Mouse (Mus musculus) MN1 (cell line): ENCODE measurements around the gene Wnk4.
A peak's percentile ranks its signal among the peaks of the same experiment; 100 is the strongest.

Experiments used
- DNase-seq: peaks from one replicate; pipeline ENCODE4 v3.0.0-alpha.2; 2016; ENCODE audit warnings: low spot score

The Wnk4 gene

DNA sequence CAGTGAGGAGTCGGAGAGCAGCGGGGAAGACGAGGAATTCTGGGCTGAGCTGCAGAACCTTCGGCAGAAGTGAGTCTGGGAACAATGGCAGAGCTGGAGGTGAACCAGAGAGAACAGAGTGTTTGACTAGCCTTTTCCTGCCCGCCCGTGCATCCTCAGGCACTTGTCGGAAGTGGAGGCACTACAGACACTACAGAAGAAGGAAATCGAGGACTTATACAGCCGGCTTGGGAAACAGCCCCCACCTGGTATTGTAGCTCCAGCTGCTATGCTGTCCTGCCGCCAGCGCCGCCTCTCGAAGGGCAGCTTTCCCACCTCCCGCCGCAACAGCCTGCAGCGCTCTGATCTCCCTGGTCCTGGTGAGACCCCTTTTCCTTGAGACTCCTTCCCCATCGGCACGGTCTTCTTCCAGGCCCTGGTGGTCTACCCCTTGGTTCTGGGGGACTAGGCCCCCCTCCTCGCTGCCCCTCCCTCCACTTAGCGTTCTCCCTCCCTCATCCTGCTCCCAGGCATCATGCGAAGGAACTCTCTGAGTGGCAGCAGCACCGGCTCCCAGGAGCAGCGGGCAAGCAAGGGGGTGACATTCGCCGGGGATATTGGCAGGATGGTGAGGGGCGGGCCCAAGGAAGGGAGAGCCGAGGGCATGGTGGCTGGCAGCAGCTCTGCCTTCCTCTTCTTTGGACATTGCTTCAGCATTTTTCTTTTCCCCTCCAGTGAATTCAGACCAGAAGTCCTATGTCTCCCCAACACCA is 16.1 kb downstream of the Wnk4 start:
- no peak for DNase-seq

DNA sequence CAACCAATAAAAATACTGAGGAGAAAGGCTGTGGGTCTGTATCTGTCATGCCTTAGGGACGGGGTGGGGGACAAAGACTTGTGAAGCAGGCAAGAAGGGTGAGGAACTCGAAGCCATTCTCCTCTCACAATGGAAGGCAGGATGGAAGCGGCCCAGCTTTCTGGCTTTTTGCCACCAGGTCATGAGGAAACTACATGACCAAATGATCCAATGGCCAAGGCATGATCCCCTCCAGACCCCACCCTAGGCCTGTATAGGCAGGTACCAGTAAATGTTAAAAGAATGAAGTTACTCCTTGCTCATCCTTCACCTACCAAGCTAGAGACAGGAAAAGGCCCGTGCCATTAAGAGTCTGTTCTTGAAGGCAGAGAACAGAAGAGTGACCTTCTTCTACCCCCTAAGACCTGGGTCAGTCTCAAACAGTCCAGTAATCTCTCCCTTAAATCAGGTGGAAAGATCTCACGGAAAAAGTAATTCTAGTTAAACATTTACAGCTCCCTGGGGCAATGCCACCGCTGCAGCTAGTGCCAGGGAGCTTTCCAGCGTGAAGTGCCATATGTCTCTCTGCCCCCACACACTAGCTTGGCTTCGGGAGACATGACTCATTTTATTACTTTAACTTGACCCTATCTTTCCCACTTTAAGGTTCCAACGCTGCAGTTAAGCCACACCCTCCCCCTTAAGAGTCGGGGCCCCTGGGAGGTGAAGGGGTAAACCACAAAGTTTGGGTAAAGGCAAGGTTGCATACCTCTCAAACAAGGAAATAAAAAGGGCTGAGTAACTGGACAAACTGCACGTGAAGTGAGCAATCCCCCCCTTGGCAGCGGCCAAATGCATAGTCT is 17.2 kb downstream of the Wnk4 start:
- DNase-seq, result peak; percentile 59

DNA sequence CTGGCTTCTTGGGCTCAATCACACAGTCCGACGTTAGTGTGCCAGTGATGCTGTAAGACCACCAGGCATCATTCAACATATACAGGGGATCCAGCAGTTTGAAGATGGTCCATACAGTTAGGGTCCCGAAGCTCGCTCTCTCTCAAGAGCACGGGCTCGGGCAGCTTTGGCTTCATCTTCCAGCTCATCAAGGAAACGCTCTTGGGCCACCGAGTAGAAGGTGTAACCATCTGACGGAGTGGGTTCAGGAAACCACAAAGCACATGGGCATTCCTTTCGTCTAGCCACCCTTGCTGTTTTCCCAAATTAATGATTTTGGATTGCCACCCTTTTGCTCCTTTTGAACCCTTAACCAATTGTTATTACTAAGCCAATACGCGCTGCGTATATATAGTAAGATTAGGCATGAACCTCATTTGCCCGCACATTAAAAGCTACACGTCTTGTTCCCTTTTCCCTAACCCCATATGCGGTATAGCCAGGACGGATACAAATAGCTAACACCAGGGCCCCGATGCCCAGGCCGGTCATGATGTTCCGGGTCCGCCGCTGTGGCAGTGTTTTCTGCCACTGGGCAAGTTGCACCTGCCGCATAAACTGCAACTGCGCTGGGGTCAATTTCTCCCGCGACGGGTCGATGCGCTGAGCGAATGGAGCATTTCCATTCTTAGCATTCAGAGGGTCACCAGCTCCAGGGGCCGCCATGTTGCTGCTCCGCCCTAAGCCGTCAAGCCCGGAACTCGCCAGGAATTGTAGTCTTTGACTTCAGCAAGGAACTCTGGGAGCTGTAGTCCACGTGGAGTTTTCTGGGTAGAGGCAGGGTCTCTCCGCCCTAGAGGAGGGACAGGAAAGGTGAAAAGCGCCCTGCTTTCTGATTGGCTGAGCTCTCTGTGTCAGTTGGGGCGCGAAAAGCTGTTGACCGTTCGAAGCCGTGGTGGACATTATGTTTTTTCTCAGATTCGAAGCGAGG is 18.1 kb downstream of the Wnk4 start, which contains the start of the genes Cntd1 and Coa3:
TSS of gene Cntd1 (plus strand) at position 790 of the 970 bp plus-strand sequence.
TSS of gene Coa3 (minus strand) at position 892 of the 970 bp plus-strand sequence.
- DNase-seq, result peak; percentile 84

DNA sequence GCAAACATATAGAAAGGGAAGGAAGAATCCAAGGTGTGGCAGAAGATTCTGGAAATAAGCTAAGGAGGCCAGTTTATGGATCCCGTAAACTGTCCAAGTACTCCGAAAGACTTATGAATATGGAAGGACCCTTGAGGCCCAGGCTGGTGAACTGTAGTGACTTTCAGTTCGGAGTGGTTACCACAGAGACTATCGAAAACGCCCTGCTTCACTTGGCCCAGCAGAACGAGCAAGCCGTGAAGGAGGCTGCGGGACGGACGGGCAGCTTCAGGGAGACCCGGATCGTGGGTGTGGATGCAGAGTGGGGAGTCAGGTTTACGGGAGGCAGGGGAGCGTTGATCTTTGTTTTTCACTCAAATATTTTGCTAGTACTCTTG is 18.8 kb downstream of the Wnk4 start:
- no peak for DNase-seq

DNA sequence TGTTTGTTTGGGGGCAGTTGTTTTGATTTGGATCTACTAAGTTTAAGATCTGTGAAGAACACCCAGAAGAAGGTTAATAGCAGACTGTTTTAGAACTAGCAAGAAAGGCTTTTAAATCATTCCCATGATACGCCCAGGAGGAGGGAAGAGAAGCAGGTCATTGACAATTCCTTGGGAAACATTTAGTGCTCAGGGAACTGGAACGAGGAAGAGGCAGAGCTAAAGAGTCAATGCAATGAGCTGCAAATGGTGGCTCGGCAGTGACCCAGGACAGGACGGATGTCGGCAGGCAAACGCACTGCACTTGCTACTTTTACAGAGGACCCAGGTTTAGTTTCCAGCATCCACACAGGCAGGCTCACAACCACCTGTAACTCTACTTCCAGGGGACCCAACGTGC is 20.5 kb downstream of the Wnk4 start:
- no peak for DNase-seq

DNA sequence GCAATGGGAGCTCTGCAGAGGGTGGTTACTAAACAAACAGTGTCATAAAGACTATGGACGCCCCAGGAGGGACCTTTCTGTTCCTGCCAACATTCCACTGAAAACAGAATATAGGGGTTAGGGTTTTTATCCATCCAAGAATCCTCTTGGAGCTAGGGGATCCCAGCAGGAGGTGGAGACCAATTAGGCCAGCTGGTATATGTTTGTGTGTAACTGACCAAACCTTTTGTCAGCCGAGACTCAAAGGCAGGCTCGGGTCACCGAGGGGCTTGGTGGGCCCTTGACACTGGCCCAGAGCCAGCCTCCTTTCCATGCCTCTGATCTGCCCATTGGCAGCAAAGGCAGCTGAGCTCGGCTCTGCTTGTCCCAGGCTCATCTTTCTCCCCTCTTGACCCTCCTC is 22.5 kb downstream of the Wnk4 start:
- DNase-seq, result no peak

DNA sequence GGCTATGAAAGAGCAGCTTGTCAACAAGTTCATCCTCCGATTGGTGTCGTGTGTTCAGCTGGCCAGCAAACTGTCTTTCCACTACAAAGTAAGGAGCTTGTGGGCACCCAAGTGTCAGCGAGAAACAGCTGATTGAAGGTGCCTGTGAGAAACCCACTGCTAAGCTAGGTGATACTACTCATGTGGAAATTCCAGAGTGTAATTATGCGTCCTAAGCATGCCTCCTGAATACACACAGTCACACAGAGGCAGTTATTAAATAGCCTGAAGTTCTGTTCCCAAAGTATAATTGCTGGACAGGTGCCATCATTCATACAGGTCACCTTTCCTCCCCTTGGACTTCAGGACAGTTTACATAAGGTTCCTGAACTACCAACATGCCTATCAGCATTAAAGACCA is 23.4 kb downstream of the Wnk4 start:
- DNase-seq, result no peak

DNA sequence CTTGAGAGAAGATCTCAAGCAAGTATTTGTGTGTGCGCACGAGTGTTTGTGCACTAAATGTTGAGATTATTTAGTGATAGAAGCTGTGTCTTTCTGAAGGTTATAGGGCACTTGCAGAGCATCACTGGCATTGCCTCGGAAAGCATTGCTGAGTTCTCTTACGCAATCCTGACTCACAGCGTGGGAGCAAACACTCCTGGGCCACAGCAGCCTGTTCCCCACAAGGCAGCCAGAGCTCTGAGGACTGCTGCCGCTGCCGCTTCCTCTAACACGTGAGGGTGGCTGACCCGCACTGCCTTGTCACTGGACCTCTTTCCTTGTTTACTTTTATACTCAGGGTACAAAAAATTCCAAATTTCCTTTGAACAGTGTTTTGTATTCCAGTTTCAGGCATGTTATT is 26.9 kb downstream of the Wnk4 start:
- DNase-seq, result peak; percentile 20

DNA sequence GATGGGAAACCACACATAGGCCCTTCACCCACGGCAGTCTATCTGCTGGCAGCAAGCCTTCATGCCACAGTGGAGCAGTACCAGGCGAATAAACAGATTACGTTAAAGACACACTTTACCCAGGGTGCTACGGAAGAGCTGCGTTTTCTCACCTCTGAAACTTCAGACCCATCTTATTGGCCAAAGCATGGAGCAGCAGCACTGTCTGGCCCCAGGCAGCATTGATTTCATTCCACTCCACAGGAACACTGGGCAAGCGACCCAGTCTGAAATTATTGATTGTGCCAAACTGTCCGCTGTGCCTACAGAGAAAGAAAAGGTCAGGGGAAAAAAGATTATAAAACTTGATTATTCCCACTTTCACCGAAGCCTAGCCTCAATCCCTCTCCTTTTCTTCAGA is 30.9 kb downstream of the Wnk4 start:
- no peak for DNase-seq

DNA sequence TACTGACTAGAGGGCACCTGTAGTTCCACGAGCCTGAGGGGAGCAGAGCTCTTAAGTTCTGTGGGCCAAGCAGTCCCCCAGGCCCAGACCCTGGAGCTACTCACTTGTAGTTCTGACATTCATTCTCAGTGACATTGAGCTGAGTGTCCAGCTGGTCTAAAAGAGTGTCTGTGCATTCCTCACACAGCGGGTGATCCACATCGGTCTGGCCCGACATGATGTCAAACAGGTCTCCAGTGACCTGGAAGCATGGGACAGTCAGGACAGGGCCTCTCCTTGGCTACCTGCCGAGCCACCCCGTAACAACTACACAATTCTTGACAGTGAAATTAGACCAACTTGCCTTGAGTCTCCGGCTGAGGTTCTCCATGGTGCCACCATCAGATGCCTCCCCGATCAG is 34.8 kb downstream of the Wnk4 start:
- DNase-seq, result no peak

DNA sequence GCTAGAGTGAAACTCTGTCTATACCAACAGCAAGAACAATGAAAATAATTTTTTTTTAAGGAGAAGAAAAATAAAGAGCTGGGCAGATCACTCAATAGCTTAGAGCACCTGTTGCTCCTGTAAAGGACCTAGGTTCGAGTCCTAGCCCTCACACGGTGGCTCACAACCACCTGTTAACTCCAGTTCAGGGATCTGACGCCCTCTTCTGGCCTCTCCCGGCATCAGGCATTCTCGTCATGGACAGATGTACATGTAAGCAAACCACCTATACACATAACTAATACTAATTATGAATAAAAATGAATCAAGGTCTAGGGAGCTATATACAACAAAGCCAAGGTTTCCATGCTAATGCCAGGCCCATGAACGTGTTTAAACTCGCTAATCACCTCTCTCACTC is 40.5 kb downstream of the Wnk4 start:
- no peak for DNase-seq

DNA sequence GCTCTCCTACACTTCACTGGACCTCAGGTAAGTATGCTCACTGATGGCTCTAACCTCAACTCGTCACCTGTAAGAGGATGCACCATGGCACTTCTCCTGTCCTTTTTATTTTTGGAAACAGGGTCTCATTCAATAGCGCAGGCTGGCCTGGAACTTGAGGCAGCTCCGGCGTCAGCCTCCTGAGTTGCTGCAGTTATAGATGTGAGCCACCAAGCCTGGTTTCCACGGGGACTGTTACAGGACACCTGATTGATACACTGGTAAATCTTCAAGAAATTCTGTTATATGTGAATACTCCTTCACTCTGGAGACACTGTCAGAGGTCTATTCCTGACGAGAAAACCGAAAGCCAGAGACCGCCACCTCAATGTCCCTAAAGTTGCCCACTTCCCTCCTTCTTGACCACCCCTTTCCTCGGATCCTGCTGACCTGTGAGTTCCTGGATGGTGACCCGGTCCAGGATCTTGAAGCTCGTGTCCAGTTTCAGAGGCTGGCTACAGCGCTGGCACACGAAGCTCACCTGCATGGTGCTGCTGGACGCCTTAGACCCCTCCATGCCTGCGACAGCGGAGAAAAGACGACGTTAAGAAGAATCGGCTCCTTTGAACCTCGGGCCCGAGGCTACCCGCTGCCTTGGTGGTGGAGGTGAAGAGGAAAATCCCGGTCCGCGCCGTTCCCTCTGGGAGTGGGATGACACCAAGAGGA is 41.1 kb downstream of the Wnk4 start:
- no peak for DNase-seq

DNA sequence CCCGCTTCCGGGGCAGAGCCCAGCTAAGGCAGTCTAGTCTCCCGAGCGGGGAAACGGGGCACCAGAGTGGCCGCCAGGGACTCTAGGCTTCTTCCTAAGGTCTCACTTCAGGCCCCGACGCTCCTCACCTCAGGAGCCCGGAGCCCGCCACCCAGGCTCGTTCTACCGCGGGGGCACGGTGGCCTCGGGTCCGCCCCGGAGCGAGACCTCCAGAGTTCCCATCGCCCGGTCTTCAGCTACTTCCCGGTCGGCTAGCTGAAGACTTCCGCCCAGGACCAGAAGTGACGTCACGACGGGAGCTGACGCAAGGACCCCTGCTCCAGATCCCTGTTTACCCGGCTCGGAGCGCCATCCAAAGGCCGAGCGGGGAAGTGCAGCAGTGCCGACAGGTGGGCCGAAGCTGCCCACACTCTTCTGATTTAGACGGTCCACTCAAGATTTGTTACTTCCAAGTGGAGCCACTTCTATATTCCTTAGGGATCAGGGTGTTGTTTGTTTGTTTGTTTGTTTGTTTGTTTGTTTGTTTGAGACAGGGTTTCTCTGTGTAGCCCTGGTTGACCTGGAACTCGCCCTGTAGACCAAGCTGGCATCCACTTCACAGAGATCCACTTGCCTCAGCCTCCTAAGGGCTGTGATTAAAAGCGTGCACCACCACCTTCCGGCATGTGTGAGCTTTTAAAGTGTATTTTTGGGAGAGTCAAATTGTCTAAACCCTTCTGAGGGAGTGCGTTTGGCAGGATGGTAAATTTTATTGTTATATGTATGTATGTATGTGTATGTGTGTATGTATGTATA is 41.8 kb downstream of the Wnk4 start, which contains the start of gene Becn1:
TSS of gene Becn1 (minus strand) at position 283 of the 795 bp plus-strand sequence.
- DNase-seq, result peak; percentile 95

DNA sequence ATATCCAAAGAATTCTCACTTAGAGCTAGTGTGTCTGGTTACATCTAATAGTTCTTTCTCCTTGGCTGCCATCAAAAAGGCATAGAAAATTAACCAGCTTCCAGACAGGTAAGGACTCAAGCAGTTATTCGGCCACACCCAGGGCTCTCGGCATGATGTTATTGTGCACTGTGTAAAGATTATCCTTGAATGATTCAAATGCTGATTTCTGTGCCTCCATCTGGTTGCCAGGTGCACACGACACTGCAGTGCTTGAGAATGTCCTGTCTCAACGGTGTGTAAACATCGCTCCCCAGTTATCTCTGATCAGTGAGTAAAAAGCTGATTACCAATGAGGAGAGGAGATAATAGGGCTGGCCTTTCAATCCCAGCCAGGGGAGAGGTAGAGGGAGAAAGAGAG is 47.4 kb downstream of the Wnk4 start:
- DNase-seq, result no peak

DNA sequence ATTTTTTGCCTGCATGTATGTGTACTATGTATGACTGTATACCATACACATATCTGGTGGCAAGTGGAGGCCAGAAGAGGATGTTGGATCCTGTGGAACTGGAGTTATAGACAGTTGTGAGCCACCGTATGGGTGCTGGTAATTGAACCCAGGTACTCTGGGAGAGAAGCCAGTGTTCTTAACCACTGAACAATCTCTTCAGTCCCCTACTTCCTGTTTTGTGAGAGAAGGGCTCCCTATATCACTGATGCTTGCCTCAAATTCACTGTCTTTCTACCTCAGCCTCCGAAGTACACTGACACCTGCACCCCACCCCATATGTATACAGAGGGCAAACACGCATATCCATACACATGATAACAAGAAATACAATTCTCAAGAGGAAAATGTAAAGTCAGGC is 50.7 kb downstream of the Wnk4 start:
- DNase-seq, result no peak

DNA sequence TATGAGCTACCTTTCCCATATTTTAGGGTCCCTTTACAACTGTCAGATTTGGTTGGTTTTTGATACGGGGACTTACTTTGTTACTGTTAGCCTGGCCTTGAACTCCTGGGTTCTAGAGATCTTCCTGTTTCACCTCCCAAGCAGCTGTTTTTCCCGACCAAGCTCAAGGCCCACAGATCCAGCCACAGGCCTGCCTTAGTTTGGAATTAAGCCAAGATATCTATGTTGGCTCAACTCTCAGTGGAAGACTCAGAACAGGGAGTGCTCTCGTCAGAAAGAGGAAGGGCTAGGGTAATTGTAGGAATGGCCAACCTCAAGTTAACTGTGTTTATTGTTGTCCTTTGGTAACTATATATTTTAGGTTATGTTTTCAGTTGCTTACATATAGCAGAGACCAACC is 51.8 kb downstream of the Wnk4 start:
- no peak for DNase-seq

DNA sequence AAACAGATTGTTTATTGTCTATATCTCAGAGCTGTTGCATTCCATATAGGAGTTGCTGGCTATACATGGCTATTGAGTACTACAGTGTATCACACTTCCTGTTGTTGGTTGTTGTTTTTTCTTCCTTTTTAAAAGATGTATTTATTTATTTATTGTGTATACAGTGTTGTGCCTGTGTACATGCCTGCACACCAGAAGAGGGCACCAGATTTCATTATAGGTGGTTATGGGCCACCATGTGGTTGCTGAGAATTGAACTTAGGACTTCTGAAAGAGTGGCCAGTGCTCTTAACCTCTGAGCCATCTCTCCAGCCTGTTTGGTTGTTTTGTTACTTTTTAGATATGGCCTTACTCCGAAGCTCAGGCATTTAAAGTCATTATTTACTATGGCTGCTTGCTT is 54.2 kb downstream of the Wnk4 start:
- DNase-seq, result no peak

DNA sequence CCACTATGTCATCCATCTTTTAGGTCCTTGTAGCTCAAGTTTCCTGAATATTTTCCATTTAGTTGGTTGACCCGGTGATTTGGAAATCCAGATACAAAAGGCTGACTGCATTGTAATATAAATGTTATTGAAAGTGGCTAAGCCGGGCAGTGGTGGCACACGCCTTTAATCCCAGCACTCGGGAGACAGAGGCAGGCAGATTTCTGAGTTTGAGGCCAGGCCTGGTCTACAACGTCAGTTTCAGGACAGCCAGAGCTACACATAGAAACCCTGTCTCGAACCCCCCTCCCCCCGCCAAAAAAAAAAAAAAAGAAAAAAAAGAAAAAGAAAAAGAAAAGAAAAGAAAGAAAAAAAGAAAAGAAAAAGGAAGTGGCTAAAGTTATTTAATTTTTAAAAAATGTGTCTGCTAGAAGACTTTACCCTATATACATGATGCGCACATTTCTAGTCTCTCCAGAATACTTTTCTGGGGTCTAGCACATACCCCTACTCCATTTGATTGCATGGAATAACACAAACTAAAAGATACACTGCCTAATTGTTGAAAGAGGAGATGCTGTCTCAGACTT is 54.8 kb downstream of the Wnk4 start:
- no peak for DNase-seq

DNA sequence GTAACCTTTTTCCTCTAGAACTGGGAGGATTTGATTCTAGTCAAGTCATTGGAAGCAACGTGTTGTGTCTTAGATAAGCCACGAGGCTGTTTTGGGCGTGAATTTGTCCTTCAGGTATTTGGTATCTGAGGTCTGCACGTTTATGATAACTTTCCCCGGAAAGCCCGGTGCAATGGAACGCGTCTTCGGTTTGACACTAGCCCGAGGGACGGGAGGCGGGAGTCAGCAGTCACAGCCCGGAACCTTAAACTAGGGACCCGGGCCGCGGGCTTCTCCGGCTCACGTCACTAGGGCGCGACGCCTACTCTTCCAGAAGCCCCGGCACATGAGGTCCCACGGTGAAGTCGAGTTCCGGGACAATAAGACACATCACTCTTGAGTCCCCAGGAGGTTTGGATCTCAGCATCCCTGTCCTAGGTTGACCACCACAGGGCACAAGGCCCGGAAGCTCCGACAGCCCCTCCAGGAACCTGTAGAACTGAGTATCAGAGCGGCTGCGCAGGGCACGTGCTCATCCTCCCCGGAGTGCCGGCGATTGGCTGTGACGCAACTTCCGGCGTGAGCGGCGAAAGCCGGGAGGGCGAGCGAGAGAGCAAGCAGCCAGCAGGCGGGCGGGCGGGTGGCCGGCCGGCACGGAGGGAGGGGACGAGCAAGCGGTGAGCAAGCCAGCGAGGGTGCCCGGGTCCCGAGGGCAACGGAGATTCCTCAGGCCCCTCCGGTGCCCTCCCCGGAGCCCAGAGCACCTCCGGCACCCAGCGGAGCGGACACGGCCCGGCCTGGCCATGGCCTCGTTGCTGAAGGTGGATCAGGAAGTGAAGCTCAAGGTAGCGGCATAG is 55.5 kb downstream of the Wnk4 start, which contains the start of gene Psme3:
TSS of gene Psme3 (plus strand) at position 549 of the 836 bp plus-strand sequence.
- DNase-seq, result peak; percentile 92
